Mouse (Mus musculus) midbrain, postnatal 0 days (tissue): ENCODE data around the gene Ndufaf1. TPM values are rescaled to one million over a fixed set of nuclear protein-coding genes. Genes with fewer than 3 reads are reported as not detected.

Source experiments
- ATAC-seq: fragments of 200-750 bp; cut with Nextera tagmentation; 2 replicates; pipeline ENCODE4 v1.8.0; 2017; ENCODE audit warnings: moderate number of reproducible peaks, mild to moderate bottlenecking, moderate TSS enrichment, moderate library complexity; ENCODE audit not compliant: low FRiP score
- DNase-seq: peaks from one replicate; pipeline ENCODE4 v3.0.0-alpha.2; 2015; ENCODE audit warnings: low spot score
- H3K27ac ChIP-seq: fragments of 300-500 bp; sonication (generic); 2 replicates; pipeline ENCODE4 v1.5.1; 2014; ENCODE audit warnings: low read depth, mild to moderate bottlenecking, low read length, mixed read lengths
- H3K27me3 ChIP-seq: fragments of 300-500 bp; sonication (generic); 2 replicates; pipeline ENCODE4 v1.6.1; 2014; ENCODE audit warnings: low read length, control low read depth, mixed read lengths; ENCODE audit not compliant: insufficient read depth
- H3K36me3 ChIP-seq: fragments of 300-500 bp; sonication (generic); 2 replicates; pipeline ENCODE4 v1.6.1; 2014; ENCODE audit warnings: low read length, control low read depth, mixed read lengths; ENCODE audit not compliant: insufficient read depth
- H3K4me1 ChIP-seq: fragments of 300-500 bp; sonication (generic); 2 replicates; pipeline ENCODE4 v1.6.1; 2014; ENCODE audit warnings: mild to moderate bottlenecking, control low read depth, antibody characterized with exemption, low read length, mixed read lengths; ENCODE audit not compliant: insufficient read depth
- H3K4me2 ChIP-seq: fragments of 300-500 bp; sonication (generic); 2 replicates; pipeline ENCODE4 v1.6.1; 2014; ENCODE audit warnings: low read depth, mild to moderate bottlenecking, low read length, mixed read lengths; ENCODE audit not compliant: poor library complexity, severe bottlenecking
- H3K4me3 ChIP-seq: fragments of 300-500 bp; sonication (generic); 2 replicates; pipeline ENCODE4 v1.5.1; 2014; ENCODE audit warnings: low read depth, mild to moderate bottlenecking, low read length, moderate library complexity
- H3K9ac ChIP-seq: fragments of 300-500 bp; sonication (generic); replicated peaks from 2 replicates; pipeline ENCODE4 v1.6.1; 2014; ENCODE audit warnings: mild to moderate bottlenecking, low read length, moderate library complexity, mixed read lengths; ENCODE audit not compliant: poor library complexity, severe bottlenecking
- H3K9me3 ChIP-seq: fragments of 300-500 bp; sonication (generic); 2 replicates; pipeline ENCODE4 v1.6.1; 2016; ENCODE audit warnings: low read length, control low read depth
- CTCF ChIP-seq: IDR thresholded peaks from 2 replicates; pipeline ENCODE4 v1.5.1; 2016; ENCODE audit warnings: antibody characterized with exemption, mild to moderate bottlenecking
- WGBS: fragments of 180-500 bp; shearing (Covaris S2); extraction: QIAGEN DNeasy Blood & Tissue Kit; methylation state at CpG from one replicate; pipeline ENCODE4 v1.1.7; 2014; 5-methylcytosine and 5-hydroxymethylcytosine counted together
- polyA plus RNA-seq: library from polyadenylated mRNA; unstranded; fragments of >200 nt; fragmentation: Nextera tagmentation; extraction: Ambion mirVana; gene quantifications from 2 replicates; pipeline ENCODE4 v1.2.1, GENCODE M21; 2015
- total RNA-seq: library from RNA; depleted of rRNA; stranded (reverse); fragments of >200 nt; gene quantifications from 2 replicates; pipeline ENCODE4 v1.2.3, GENCODE M21; 2014; rRNA removed

The Ndufaf1 gene
- total RNA-seq (17.6 and 18.1 TPM in 2 replicates), polyA plus RNA-seq (43.6 and 44.1 TPM in 2 replicates)

DNA sequence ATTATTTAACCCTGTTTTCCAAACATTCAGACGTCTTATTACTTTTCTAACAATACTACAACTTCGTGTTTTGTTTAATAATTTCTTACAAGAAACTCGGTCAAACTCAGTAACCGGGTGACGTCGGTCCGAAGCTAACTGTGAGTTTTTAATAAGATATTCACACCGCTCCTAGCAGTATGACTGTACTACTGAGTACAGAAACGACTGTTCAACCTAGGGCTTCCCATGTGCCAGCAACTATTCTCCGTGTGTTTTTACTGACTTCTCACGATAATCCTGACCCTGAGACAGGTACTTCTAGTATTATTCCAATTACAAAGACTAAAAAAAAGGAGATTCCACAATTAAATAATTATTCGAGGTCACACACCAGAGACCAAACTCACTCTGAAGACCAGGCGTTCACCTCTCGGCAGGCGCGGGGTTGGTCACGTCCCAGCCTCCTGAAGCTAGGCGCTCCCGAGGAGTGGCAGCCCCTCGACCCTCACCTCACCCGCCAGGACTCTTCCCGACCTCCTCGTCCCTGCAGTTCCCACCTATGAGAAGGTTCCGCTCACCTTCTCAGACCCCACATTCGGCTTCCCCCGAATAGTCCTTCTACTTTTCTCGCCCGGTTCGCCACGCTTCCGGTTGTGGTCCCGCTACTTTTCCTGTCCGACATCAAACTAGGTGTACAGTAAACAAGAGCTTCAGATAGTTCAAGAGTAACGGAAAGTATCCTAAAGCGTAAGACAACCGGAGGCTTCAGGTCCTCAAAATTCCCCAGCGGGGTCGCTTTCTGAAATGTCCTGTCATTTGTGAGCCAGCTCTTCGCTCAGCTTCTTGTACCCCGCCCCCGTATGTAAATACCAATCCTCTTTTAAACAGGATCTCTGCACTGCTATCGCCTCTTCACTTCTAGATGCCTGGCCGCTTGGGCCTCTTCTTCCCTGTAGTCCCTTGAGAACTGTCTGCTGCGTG, at the start of gene Ndufaf1:
Ndufaf1 (minus strand) TSS at position 608 of the 963 bp plus-strand sequence.
- ATAC-seq (peak; percentile 84), DNase-seq (peak; percentile 84)
- H3K4me2 ChIP-seq = peak within 1 kb of the TSS; percentile 78
- peaks cover 5% of the 10 kb centered on the region; the same call in 1 of the 2 replicates for H3K4me1 ChIP-seq
- no peak for TF ChIP-seq CTCF
- peaks cover 14% of the 10 kb centered on the region for H3K36me3 ChIP-seq
- H3K4me3 ChIP-seq = peak within 1 kb of the TSS; percentile 59
- H3K9me3 ChIP-seq = no peaks in the 10 kb centered on the region
- 2% methylated on average over 44 of the region's 44 CpGs for WGBS
- H3K9ac ChIP-seq = peak within 1 kb of the TSS; percentile 69
- H3K27me3 ChIP-seq = no peaks in the 10 kb centered on the region
- H3K27ac ChIP-seq = no peak within 1 kb of the TSS

DNA sequence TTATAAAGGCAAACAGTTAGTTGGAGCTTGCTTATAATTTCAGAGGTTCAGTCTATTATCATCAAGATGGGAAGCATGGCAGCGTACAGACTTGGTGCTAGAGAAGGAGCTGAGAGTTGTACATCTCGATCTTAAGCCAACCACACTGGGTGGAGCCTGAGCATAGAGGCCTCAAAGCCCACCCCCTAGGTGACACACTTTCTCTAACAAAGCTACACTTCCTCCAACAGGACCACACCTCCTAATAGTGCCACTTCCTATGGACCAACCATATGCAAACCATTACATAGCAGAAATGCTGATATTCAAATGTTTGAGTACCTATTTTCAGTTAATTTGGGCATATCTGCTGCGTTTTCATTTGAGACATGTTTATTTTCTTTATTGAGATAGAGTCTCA, 47.4 kb upstream of the Ndufaf1 start:
- Histone ChIP-seq H3K4me3 (no peak overlapping the region), H3K4me2 (no peak overlapping the region), H3K36me3 (peaks cover 18% of the 10 kb centered on the region), H3K27me3 (no peaks in the 10 kb centered on the region), H3K9me3 (no peaks in the 10 kb centered on the region), H3K9ac (no peak overlapping the region), H3K27ac (no peak overlapping the region), H3K4me1 (no peaks in the 10 kb centered on the region)
- WGBS = 96% methylated on average over 3 of the region's 3 CpGs
- TF ChIP-seq CTCF = no peak
- ATAC-seq (no peak), DNase-seq (no peak)

DNA sequence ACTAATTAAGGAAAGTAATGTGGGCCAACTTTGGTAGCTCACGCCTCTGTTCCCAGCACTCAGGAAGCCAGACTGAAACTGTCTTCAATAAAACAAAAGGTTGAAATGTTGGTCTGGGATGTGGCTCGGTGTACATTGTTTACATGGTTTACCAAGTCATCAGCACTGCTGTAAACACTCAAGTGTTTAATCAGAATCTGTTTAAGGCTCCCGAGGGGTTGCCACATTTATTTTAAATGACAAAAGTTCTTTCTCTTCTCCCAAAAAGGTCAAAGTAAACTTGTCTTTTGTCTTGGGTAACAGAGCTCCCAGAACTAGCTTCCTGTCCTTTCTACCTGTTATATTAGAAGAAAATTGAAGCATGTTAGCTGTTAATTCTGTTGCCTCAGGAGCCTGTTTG, 45.0 kb upstream of the Ndufaf1 start:
- ATAC-seq (no peak), DNase-seq (no peak)
- H3K9ac ChIP-seq = no peak overlapping the region
- no peak overlapping the region for H3K27ac ChIP-seq
- TF ChIP-seq CTCF = no peak
- no peak overlapping the region for H3K4me3 ChIP-seq
- no peaks in the 10 kb centered on the region for H3K9me3 ChIP-seq
- H3K36me3 ChIP-seq = peaks cover 20% of the 10 kb centered on the region
- no peaks in the 10 kb centered on the region for H3K27me3 ChIP-seq
- H3K4me1 ChIP-seq = no peaks in the 10 kb centered on the region
- WGBS = 90% methylated on average over 3 of the region's 3 CpGs
- no peak overlapping the region for H3K4me2 ChIP-seq

DNA sequence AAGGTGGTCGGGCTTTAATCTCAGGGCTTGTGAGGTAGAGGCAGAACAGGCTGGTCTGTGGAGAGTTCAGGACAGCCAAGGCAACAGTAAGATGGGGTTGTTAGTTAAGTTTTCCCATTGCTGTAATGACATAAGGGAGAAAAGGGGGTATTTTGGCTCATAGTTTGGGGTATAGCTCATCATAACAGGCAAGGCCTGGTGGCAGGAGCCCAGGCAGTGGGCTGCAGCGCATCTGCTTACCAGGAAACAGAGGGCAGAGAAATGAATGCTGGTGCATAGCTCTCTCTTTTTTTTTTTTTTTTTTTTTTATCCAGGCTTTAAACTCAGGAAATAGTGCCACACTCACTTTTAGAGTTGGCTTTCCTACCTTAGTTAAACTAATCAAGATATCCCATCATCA, 40.5 kb upstream of the Ndufaf1 start:
- ATAC-seq (no peak), DNase-seq (no peak)
- H3K9ac ChIP-seq = no peak overlapping the region
- H3K4me2 ChIP-seq = no peak overlapping the region
- no peak overlapping the region for H3K4me3 ChIP-seq
- no peak for TF ChIP-seq CTCF
- 95% methylated on average over 2 of the region's 2 CpGs for WGBS
- H3K27ac ChIP-seq = no peak overlapping the region
- H3K9me3 ChIP-seq = no peaks in the 10 kb centered on the region
- H3K36me3 ChIP-seq = peaks cover 14% of the 10 kb centered on the region
- H3K4me1 ChIP-seq = no peaks in the 10 kb centered on the region
- no peaks in the 10 kb centered on the region for H3K27me3 ChIP-seq

DNA sequence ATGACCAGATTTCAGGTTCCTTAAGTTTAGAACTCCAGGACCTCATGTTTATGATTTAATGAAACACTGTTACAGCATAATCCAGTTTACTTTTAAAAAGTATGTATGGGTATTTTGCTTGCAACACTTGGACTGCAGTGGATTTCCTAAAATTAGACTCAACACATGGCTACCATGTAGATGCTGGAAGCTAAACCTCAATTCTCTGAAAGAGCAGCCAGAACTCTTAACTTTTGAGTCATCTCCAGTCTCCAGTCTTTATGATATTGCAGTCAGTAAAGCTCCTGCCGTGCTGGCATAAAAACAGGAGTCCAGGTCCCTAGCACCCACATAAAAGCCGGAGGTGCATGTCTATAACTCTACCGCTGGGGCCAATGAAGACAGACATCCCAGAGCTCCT, 37.3 kb upstream of the Ndufaf1 start:
- Histone ChIP-seq H3K36me3 (0 out of 2 replicates have a peak, but pooled peaks cover 2% of the 10 kb centered on the region), H3K4me2 (no peak overlapping the region), H3K4me1 (no peaks in the 10 kb centered on the region), H3K9me3 (no peaks in the 10 kb centered on the region), H3K27ac (no peak overlapping the region), H3K4me3 (no peak overlapping the region), H3K27me3 (no peaks in the 10 kb centered on the region), H3K9ac (no peak overlapping the region)
- WGBS = 94% methylated on average over 3 of the region's 3 CpGs
- ATAC-seq (no peak), DNase-seq (no peak)
- no peak for TF ChIP-seq CTCF

DNA sequence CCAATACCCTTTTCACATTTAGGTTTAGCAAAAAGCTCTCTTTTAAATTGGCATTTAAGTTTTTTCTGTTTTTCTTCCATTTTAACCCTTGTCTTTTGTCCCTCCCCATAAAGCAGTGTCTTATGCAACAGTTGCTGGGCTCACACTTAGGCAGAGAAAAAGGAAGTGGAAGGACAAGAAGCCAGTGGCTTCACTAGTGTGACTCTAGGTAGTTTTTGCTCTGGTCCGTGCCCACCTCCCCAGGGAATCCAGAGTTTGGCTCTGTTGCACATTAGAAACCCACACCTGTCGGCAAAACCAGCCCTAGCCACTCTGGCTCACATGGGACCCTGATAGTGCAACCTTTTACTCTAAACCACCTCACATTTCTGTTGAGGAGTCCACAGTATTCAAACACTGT, 35.8 kb upstream of the Ndufaf1 start:
- H3K9ac ChIP-seq = no peak overlapping the region
- no peaks in the 10 kb centered on the region for H3K9me3 ChIP-seq
- H3K4me2 ChIP-seq = no peak overlapping the region
- H3K27me3 ChIP-seq = no peaks in the 10 kb centered on the region
- H3K4me1 ChIP-seq = no peaks in the 10 kb centered on the region
- DNase-seq (no peak), ATAC-seq (no peak)
- H3K27ac ChIP-seq = no peak overlapping the region
- no peak for TF ChIP-seq CTCF
- no peak overlapping the region for H3K4me3 ChIP-seq
- 84% methylated on average over 2 of the region's 2 CpGs for WGBS
- H3K36me3 ChIP-seq = peaks cover under 1% of the 10 kb centered on the region; the same call in 1 of the 2 replicates
